Mouse (Mus musculus): ENCODE data around the gene Lrrc34.

The Lrrc34 gene

GRCm38 (mm10) chr3:30600717-30601116 is 47.0 kb downstream of the Lrrc34 start:
- in situ Hi-C loops (cut with MboI, MseI): loop anchor here (5.0 to 10.0 kb wide), 3 partner anchors 372 to 537 kb away; no protein-coding TSS in a partner anchor

DNA sequence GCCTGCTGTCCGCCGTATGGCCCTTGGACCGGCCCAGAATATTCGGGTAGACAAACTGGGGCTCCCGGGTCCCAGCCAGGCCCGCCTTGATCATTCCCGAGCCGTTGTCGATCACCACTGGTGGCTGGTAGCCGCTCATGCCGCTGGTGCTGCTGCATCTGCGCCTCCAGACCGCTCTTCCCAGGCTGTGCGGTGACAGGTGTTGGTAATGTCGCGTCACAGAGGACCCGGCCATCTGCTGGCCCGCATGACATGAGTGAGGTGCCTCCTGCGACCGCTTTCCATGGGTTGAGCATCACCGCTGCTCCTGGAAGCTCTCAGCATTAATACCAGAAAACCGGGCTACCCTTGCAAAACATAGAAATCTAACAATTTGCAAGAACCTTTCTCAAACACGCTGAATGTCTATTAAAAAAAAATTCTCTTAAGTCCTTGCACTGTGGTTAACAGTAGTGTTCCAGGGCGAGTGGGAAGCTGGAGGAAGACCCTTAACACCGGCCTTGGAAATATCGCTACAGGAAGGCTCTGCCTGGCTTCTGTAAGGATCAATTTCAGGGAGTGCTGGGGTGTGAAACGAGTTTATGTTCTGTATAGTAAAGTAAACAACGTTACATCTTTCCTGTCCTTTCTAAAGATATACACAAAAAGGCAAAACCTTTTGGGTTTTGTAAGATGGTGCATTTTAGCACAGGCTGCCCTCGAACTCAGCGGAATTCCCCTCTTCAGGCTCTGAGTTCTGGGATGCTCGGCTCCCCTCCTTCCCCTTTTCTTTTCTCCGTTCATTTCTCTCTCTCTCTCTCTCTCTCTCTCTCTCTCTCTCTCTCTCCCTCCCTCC is 47.7 kb downstream of the Lrrc34 start, which contains the start of gene Actrt3:
Gene Actrt3, minus strand, starts transcription at position 229 of the 835 bp plus-strand sequence.
- in situ Hi-C loops (cut with MboI, MseI): loop anchor here (5.0 to 25.0 kb wide), 7 partner anchors 192 to 1813 kb away; partner anchors contain the start of genes Eif5a2 (in 1 of the 2), Rpl22l1 (in 1 of the 2) and Sec62 (in 1 of the 2)

- in situ Hi-C loops (cut with MboI, MseI): loop anchor here (5.0 to 25.0 kb wide), 4 partner anchors 195 to 1810 kb away; partner anchors contain the start of genes Eif5a2 (in 1 of the 2), Rpl22l1 (in 1 of the 2) and Sec62 (in 1 of the 2)
These were observed 50.4 kb downstream of the Lrrc34 start for GRCm38 (mm10) chr3:30597271-30597670.

DNA sequence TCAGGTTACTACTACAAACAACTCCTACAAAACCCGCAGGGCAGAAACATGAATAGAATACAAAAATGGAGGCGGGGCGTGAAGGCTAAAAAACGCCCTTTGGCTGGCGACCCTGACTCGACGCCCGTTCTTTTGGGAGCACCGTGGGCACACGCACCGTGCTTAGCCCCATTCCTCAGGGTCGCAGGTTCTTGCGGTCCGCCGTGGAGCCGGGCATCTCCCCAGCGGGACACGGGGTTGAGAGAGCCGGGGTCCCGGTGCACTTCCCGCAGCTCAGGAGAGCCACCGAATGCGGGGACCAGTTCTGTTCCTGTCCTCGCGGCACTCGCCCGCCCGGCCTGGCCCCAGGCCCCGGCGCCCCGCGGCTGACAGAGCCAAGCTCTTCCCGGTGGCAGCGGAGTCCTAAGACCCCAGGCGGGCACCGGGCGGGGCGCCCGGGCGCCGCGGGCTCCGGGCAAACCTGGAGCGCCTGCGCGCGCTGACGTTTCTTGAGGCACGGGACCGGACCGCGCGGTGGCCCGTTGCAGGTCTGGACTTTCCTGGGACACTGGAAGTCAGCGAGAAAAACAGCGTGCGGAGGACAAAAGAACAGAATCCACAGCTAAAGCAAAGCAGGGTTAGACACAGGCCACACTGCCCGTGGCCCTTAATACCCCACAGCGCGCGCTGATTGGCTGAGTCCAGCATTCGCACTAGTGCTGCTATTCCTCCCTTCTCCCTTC is 52.4 kb downstream of the Lrrc34 start:
- in situ Hi-C loops (cut with MboI, MseI): loop anchor here (5.0 to 25.0 kb wide), 4 partner anchors 197 to 1808 kb away; partner anchors contain the start of genes Eif5a2 (in 1 of the 2), Rpl22l1 (in 1 of the 2) and Sec62 (in 1 of the 2)

- in situ Hi-C loops (cut with MboI, MseI): loop anchor here (25.0 kb wide), 2 partner anchors 1782 to 1807 kb away; partner anchors contain the start of genes Eif5a2 (in 1 of the 2) and Rpl22l1 (in 1 of the 2)
These were observed 53.8 kb downstream of the Lrrc34 start for GRCm38 (mm10) chr3:30593719-30594485.

DNA sequence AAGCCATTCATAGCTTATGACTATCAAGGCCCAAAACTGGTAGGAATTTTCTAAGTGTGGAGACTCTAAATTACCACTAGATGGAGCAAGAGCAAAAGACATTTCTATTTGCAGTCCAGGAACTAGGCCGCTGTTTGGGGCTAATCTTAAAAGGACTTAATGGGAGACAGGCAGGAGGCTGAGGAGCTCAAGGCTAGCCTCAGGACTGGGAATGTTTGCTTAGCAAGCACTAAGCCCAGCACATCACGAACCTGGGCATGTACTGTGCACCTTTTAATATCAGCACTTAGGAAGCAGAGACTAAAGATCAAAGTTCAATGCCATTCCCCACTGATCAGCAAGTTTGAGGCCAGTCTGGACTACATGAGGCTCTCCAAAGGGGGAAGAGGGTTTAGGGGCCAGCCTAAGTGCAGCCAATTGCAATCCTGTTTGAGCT is 55.2 kb downstream of the Lrrc34 start:
- in situ Hi-C loops (cut with MboI, MseI): loop anchor here (25.0 kb wide), 2 partner anchors 1780 to 1805 kb away; partner anchors contain the start of genes Eif5a2 (in 1 of the 2) and Rpl22l1 (in 1 of the 2)

DNA sequence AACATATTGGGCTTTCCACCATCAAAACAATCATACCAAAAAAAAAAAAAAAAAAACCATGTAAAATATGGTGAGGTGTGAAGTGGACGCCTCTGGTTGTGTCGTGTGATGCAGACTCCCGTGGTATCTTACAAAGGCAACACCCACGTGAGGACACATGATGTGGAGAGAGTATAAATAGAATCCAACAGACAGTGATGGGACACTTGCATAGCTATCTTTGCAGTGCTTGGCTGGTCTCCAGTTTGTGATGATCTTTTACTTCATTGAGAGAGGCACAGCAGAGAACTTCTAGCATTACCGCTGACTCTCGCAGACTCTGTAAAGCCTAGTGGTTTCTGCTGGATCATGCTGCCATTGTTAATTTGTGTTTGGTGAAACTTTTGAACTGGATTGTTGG is 58.8 kb downstream of the Lrrc34 start:
- in situ Hi-C loops (cut with MboI, MseI): loop anchor here (5.0 to 25.0 kb wide), 3 partner anchors 183 to 1802 kb away; partner anchors contain the start of genes Eif5a2 (in 1 of the 2) and Rpl22l1 (in 1 of the 2)

Measured in T-helper 17 cell (primary cell).